Mouse (Mus musculus): ENCODE measurements around the gene Pyroxd2.
"Not testable (repeated sequence)": the region's sequence is repeated elsewhere in the genome, so short reads cannot be mapped to it uniquely, and the experiment has no call there.

Pyroxd2 gene

DNA sequence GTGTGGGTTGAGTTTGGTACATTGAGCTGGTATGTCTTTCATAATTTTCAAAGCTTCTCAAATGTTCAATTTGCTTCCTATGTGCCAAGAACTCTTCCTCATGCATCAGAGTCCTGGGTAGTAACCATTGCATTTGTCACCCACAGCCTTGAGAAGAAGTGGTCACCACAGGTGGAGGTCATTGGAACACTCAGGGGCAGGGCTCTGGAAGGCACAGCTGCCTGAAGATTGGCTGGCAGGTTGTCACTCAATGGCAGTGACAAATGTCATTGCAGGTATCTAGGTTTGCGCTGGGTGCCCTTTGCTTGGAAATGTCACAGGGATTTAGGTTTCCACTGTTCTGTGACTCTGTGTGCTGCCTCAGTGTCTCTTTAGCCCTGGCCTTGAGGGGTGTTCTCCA, 62.3 kb downstream of the Pyroxd2 start:
- no peak for DNase-seq (ENCODE audit: low spot score in 2 of 2)

GRCm38 (mm10) chr19:42689786-42690185, 62.8 kb downstream of the Pyroxd2 start:
- DNase-seq (ENCODE audit: low spot score in 2 of 2), result no peak

GRCm38 (mm10) chr19:42689321-42689720, 63.3 kb downstream of the Pyroxd2 start:
- no peak for DNase-seq (ENCODE audit: low spot score in 2 of 2)

DNA sequence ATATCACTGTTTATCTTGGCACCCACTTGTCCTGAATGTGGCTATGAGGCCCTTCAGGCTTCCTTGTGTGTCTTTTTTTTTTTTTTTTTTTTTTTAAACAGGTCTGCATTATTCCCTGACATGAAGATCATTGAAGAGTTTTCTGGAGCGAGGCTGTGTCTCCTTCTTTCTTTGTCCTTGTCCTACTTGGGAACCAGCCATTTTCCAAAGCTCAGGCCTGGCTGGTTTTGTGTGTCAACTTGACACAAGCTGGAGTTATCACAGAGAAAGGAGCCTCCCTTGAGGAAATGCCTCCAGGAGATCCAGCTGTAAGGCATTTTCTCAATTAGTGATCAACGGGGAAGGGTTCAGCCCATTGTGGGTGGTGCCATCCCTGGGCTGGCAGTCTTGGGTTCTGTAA, 69.8 kb downstream of the Pyroxd2 start:
- not testable (repeated sequence) for DNase-seq (ENCODE audit: low spot score in 2 of 2)

GRCm38 (mm10) chr19:42678191-42678590, 74.4 kb downstream of the Pyroxd2 start:
- no peak for DNase-seq (ENCODE audit: low spot score in 2 of 2)

DNA sequence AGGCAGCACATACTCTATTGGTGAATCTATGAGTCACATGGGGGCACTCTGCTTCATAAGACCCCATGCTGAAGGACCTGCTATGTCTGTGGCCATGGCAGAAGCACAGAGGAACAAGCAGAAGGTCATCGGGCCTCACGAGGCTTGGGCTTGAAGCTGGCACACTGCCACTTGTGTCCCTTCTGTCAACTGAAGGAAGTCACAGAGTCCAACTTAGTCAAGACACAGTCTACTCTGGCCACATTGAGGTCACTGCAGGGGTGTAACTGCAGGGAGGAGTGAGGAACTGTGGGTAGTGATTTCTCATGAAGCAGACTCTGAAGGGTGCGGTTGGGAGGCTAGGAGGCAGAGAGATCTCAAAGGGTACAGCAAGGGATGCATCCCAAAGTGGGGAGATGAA, 75.1 kb downstream of the Pyroxd2 start:
- no peak for DNase-seq (ENCODE audit: low spot score in 2 of 2)

- DNase-seq (ENCODE audit: low spot score in 2 of 2), result no peak
Measured at GRCm38 (mm10) chr19:42676931-42677330, 75.6 kb downstream of the Pyroxd2 start.
